Mouse (Mus musculus): ENCODE results near the gene Trpv5.

Trpv5 gene

DNA sequence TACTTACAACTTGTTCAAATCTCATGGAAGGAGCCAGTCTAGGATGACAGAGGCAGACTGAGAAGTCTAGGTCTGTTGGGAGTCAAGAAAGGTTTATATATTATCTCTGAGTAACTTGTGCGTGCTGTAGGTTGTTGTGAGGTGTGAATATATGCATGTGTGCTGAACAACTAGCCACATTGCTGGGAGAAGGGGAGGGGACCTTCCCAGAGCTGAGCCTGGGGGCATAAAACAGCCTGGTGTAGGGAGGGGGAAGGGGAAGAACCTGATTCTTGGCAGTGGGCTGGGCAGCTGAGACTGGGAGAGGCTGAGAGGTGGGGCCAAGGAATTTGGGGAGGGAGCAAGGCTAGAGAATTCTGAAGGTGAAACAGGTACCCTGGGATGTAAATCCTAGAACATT lies at the start of gene Trpv5:
TSS of gene Trpv5 (minus strand) at position 101 of the 400 bp plus-strand sequence.
- no peak for DNase-seq (ENCODE audit: extremely low spot score, low read depth, low spot score)

DNA sequence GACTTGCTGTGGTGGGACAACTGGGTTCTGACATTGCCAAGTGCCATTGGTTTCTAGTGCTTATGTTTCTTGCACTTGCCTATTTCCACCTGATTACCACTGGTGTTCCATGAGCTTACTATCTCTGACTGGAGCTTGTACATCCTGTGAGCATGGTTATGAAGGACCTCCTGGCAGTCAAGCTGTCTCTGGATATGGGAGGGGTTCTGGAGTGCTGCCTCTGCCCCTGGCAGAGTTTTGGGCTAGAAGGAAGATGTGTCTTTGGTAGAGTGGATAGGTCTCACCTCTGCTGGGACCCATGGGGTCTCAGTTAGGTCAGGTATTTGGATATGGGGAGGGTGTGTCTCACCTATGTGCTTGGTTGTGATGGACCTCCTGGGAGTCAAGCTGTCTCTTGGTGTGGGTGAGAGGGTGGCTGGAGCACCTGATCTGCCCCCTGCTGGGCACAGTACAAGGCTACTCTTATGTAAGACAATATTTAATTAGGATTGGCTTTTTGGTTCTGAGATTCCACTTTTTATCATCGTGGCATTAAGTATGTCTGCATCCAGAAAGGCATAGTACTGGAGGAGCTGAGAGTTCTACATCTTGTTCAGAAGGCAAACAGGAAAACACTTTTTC lies 47.5 kb upstream of the Trpv5 start:
- no peak for DNase-seq (ENCODE audit: extremely low spot score, low read depth, low spot score)

DNA sequence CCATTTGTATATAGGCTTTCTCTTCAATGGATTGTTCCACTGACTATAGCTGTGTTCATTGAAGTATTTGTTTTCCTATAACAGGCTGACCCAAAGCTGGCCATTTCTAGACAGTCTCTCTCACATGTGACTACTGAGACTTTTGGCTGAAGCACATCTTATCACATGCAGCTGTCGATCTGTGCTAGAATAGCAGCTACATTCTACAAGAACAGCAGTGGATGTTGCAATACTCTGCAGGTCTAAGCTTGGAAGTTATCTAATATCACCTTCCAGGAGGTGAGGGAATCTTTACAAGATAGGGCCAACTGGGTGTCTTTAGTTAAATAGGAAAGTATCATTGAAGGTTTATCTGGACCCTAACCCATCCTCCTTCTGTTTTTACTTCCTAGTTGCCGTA lies 40.9 kb upstream of the Trpv5 start:
- no peak for DNase-seq (ENCODE audit: extremely low spot score, low read depth, low spot score)

DNA sequence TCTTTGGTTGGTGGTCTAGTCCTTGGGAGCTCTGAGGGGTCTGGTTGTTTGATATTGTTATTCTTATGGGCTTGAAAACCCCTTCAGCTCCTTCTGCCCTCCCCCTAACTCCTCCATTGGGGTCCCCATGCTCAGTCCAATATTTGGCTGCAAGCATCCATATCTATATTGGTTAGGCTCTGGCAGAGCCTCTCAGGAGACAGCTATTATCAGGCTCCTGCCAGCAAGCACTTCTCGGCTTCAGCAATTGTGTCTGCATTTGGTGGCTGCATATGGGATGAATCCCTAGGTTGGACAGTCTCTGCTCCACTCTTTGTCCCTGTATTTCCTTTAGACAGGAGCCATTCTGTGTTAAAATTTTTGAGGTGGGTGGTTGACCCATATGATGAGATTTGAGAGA lies 29.7 kb upstream of the Trpv5 start:
- no peak for DNase-seq (ENCODE audit: extremely low spot score, low read depth, low spot score)

DNA sequence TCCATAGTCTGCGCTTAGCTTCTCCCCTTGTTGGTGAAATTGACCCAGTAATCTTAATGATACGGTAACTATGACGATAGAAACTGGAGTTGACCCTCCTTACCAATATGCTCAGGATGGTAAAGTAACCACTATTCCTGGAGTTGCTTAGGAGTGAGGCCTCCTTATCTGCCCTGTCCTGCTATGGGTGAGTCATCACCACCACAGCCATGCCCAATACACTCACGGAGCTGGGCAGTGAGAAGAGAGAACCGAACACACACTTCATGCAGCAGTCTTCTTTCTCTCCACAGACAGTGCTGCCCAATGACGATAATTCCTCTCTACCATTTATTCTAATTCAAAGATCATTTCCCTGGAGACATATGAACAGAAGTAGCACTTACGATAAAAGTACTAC lies 25.7 kb upstream of the Trpv5 start:
- no peak for DNase-seq (ENCODE audit: extremely low spot score, low read depth, low spot score)

DNA sequence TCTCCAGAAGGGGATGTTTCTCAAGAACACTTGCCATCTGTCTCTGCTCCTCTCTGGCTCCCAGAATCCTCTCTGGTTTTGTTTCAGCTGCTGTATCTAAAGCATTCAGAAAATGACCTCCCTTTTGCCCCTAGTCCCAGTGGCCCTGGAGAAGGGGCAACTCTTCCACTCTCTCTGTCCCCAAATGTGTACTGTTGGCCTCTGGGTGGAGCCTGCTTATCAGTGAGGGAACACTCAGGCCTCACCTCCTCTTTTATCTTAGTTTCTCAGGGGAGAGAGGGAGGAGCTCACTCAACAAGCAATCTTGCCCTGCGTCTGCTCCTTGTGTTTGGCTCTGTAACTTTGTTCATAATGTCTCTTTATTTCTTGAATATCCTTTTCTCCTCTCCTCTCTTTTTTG lies 23.6 kb upstream of the Trpv5 start, which contains the start of gene Kel:
TSS of gene Kel (minus strand) at position 217 of the 400 bp plus-strand sequence.
- DNase-seq (ENCODE audit: extremely low spot score, low read depth, low spot score) = no peak

DNA sequence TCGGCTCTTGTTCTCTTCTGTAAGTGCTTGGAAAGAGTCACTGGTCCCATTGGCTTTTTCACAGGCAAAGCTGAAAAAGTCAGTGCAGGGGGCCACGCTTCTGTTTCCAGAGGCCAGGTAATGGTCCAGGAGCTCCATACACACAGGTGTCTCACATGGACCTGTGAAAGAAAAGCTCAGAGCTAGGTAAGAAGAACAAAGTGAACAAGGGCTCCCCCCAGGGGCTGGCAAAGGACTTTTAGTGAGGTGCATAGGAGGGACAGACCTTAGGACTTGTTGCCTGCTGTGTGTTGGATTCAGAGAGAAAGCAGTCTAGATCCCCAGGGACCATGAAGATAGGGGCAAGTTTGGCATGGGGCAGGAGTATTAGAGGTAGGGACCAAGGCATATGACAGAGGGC lies 22.4 kb upstream of the Trpv5 start:
- DNase-seq (ENCODE audit: extremely low spot score, low read depth, low spot score) = no peak

DNA sequence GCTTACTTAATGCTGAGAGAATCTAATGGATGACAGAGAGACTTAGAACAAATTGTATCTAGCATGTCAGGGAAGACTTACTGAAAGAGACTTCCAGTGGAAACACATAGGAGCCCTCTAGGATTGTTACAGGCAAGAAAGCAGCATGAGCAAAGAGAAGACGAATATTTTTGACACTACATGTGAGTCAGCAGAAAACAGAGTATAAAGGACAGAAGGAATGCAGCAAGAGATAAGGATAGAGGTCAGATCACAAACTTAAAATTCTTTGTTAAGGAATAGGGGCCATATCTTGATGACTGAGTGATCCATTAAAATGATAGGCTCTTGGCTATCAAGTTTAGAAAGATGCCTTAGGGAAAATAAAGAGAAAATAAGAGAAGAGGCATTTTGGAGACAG lies 20.7 kb upstream of the Trpv5 start:
- DNase-seq (ENCODE audit: extremely low spot score, low read depth, low spot score) = no peak

DNA sequence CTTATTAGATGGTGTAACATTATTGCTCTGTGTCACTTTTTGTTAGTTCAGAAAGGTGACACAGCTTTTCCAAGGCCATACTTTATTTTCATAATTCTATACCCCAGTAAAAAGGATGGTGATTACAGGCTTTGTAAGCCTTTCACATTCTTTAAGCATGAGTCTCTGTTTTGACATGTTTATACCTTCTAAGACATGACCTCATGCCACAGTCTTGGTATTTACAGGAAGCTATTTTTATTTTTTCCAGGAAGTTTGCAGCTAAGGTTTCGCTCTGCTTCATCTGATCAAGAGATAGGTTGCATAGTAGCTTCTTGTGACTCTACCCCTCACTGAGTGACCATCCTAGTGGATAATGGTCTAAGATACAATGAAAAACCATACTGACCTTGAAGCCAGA lies 13.8 kb upstream of the Trpv5 start:
- DNase-seq (ENCODE audit: extremely low spot score, low read depth, low spot score) = no peak

DNA sequence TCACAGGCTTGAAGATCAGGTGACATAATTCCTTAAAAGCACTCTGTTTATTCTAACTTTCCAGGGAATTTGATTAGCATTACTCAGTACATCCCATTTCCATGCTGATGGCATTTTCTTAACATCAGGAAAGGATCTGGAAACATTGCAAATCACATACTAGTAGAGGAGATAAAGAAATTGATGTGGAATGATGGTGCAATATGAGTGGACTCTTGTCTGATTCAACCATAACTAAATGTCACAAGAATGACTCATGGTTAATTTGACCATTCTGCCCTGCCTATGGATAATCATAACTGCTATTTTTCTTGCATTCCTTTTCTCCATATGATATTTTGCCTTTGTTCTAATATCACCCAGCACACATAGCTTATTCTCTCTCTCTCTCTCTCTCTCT lies 11.6 kb upstream of the Trpv5 start:
- DNase-seq (ENCODE audit: extremely low spot score, low read depth, low spot score) = no peak

DNA sequence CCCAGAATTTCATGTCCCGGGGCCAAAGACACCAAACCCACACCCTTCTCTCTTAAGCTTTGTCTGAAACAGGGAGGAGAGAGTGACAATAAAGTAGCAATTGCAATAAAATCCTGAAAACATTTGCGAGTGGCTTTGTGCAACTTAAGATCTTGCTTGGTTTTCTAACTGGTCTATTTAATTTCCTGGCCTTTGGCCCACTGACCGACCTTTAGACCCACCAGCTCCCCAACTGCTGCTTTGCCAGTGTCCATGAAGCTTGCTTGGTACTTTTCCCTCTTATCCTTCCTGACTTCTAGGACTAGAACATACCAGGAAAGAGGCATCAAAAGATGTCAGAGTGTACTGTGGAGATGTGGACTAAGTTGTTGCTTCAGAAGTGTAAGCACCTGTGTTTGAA lies 5.0 kb upstream of the Trpv5 start:
- DNase-seq (ENCODE audit: extremely low spot score, low read depth, low spot score) = no peak

DNA sequence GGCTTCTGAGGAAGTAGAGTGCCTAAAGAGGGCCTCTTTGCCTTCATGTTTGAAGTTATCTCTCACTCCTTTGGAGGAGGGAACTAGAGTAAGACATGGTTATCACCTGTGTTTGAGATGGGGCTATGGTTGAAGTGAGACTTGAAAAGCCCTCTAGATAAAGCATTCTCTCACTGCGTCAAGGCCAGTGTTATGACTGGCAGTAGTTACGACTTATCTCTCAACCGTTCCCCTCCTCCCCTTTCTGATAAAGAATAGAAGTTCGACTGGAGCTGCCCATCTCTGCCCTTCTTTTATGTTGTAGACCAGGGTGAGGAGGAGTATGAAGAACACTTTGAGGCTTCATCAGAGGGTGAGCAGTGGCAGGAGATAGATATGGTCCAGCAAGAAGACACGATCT lies 4.3 kb upstream of the Trpv5 start:
- DNase-seq (ENCODE audit: extremely low spot score, low read depth, low spot score) = no peak

DNA sequence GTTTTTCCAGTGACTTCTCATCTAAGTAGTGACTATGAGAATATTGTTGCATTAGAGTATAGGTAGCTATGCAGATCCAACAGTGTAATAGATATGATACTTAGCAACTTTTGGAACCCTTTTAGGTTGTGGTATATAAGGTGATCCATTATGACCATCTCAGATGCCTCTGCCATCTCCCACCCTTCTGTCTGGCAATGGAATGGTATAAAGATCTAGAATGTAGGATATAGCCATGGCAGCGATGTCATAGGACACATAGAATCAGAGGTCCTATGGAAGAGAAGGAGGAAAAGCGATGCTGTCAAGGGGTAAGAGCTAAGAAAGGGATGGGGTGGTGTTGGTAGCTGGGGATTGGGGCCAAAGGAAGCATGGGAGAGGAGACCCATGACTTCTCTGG lies 3.6 kb upstream of the Trpv5 start, which contains the start of gene Llcfc1:
TSS of gene Llcfc1 (plus strand) at position 301 of the 400 bp plus-strand sequence.
- DNase-seq (ENCODE audit: extremely low spot score, low read depth, low spot score) = no peak

DNA sequence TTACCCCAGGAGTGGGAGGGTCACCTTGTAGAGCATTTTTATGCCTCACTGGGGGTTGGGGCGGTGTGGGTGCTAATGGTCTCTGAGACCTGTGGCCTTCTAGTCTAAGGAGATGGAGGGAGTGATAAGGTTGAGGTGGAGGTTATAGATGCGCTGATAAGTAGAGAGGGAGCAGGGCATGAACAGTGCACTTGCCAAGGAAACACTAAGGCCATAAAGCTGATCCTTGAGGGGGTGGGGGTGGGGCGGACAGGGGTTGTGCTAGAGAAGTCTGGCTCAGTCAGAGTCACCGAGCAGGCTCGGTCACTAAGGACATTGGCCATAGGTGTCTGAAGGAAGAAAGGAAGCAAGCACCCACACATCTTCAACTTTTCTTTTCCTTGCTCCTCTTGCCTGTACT lies 1.1 kb upstream of the Trpv5 start:
- DNase-seq (ENCODE audit: extremely low spot score, low read depth, low spot score) = no peak

DNA sequence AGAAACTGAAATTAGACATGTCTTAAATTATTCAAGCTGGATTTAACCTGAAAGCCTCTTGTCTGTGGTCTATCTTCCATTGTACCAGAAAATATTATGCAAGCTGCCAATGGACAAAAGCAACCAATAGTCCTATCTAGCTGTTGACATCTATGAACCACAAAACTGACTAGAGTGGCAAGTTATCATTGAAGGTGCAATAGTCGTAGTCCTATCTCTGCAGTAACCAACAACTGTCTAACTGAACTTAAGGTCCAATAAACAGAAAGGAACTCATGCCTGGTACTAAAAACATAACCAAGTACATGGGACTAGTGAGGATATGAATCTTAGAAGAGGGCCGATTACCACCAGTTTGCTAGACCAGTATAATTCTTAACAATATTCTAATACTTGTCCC lies 4.0 kb downstream of the Trpv5 start:
- no peak for DNase-seq (ENCODE audit: extremely low spot score, low read depth, low spot score)

DNA sequence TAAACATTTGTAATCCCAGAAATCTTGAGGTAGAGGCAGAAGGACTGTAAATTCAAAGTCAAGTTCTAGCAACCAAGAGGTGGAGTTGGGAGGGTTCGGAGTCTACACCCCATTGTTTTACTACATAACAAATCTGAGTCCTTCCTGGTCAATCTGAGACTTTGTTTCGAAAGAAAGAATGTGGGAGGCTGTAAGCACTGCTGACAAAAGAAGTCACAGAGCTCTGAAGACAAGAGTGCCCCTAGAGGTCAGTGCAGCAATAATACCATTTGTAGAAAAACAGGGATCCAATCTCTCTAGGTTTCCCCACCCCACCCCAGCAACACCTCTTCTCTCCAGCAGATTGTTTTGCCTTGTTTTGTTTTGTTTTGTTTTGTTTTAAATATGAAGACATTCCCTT lies 18.2 kb downstream of the Trpv5 start:
- DNase-seq (ENCODE audit: extremely low spot score, low read depth, low spot score) = no peak

DNA sequence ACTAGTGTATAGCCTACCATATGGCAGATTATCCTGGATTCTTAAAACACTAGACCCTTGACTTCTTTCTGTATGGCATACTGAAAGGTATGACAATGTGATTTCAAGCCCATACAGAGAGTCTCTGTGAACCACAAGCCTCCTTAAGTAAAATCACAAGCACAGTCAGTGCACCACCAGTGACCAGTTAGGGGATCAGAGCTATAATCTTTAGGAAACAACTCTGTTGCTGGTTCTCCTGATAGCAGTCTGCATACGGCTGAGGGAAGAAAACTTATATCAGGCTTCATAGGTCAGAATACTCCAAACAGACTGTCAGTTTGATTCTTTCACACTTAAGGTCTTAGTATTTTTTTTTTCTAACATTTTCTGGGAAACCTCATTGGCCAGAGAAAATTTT lies 22.1 kb downstream of the Trpv5 start:
- DNase-seq (ENCODE audit: extremely low spot score, low read depth, low spot score) = no peak

DNA sequence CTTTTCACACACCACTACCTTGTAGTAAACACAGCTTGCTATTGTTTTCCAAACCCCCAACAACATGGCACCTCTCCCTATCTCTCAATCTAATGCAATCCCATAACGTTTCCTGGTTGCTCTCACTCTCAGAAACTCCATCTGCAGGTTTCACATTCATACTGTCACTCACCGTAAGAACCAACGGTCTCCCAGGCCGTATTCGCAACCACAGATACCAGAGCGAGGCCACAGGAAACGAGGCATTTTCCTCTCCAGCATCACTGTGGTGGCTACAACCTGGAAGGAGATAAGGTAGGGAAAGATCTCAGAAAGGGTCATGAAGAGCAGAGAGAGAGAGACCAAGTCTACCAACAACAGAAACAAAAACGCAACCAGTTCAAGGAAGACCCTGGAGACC lies 25.9 kb downstream of the Trpv5 start:
- no peak for DNase-seq (ENCODE audit: extremely low spot score, low read depth, low spot score)

DNA sequence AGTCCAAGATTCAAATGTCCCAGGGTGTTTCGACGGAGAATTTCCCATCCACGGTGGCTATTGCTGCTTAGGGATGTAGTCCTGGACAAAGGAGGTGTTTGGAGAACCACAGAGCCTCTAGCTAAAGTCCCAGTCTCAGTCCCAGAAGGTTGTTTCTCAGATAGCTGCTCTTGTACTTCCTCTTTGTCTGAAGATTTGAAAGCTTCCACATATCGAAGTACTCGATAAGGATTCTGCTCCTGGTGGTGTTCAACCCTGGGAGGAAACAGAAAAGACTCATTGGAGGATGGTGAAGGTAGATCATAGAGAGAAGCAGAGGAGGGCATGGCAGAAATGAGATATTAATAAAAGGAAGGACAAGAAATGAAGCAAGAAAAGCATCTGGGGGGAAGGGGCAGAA lies 27.4 kb downstream of the Trpv5 start:
- no peak for DNase-seq (ENCODE audit: extremely low spot score, low read depth, low spot score)

DNA sequence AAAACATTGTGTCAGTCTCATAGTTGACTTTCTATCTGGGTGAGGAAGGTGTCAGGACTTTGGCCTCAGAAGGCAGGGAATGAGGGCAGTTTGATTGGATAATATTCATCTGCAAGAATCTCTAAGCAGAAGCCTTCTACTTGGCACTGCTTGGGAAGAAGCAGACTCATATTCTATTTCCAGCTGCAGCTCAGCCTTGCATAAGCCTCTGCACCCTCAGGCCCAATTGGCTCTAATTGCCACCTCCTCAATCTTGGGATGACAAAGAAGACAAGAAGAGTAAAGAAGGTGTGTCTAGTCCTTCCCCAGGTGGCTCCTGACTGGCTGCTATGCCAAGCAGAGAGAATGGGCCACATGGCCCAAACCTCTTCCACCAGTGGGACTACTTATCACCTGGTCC lies 33.9 kb downstream of the Trpv5 start:
- DNase-seq (ENCODE audit: extremely low spot score, low read depth, low spot score) = no peak

DNA sequence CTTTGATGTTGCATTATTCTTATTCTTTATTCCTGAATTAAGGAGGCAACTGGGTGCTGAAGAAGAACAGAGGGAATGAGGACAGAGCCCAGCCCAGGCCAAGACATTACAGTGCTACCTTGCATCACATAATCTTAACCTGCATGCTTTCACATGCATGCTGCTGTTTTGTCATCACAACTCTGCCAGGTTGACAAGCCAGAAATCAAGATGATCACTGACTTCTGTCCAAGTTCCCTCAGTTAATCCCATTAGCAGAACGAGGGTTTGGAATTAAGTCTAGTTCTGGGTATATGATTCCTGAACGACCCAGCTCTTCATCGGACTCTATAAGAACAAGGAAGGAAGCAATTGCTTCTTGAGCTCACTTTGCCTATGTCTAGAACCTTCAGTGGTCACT lies 34.3 kb downstream of the Trpv5 start:
- no peak for DNase-seq (ENCODE audit: extremely low spot score, low read depth, low spot score)

DNA sequence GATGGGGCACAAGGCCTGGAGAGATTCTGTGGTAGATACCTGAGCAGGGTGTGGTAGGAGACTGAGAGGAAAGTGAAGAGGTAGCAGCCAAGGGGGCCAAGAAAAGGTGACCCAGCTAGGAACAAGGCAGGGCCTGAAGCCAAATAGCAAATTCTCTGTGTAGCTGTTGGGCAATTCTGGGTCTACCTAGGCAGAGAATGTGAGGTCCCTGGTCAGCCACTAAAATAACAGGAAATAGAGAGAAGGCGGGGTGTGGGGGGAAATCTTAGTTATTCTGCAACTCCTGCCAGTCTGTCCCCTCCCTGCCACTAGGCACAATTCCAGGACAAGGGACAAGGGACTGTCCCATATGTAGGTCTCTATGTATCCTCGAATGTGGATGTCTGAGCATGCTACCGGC lies 37.3 kb downstream of the Trpv5 start:
- DNase-seq (ENCODE audit: extremely low spot score, low read depth, low spot score) = no peak

DNA sequence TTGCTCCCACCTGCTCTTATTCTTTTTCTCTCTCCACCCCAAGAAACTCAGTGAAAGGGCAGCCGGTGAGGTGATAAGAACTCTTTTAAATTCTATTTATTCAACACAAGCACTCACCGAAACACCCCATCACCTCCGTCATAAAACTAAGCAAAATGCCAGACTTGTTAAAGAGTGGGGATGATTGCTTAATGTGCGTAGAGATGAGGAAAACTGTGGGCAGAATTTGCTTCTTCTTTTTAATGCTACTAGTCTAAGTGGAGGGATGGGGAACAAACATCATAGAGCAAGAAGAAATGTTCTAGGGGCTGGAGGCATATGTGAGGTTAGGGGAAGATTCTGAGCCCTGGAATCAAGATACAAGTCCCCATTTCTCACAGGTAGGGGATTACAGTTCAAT lies 37.8 kb downstream of the Trpv5 start:
- no peak for DNase-seq (ENCODE audit: extremely low spot score, low read depth, low spot score)

Data from hindlimb bud, embryonic 11.5 days (tissue).